Mouse (Mus musculus): ENCODE results near the gene Acot12. TPM values are rescaled to one million over a fixed set of nuclear protein-coding genes. Genes with fewer than 3 reads are reported as not detected.

Gene Acot12
- 0.11 TPM in 2 replicates for polyA plus RNA-seq (2012; rRNA removed)

- peak; percentile 45 for DNase-seq (ENCODE audit: low read depth)
- no peak for TF ChIP-seq CTCF (IDR thresholded peaks at IDR 0.05; ENCODE audit: borderline replicate concordance, extremely low read depth, insufficient read depth, insufficient read length)
- TF ChIP-seq POLR2A (IDR thresholded peaks at IDR 0.05; ENCODE audit: borderline replicate concordance, extremely low read depth, insufficient read depth, insufficient read length, poor library complexity, severe bottlenecking), result no peak
Observed at GRCm38 (mm10) chr13:91741280-91742047, at the start of gene Acot12. Gene Acot12, plus strand, starts transcription at chr13:91741512.

DNA sequence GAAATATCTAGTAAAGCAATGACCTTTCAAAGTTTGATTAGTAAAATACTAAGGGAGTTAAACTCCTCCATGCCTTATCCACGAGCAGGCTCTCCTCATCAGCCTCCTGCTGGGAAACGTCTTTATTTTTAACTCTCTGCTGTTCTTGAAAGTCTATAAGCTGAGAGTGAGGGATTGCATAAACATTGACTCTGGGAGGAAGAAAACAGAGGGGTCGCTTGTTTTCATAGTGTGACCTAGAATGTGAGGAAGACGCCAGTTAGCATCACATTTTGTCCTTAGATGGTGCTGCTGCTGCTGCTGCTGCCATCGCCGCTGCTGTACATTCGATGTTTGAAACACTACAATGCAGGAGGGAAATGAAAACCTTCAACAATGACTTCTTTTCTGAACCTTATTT lies 47.7 kb upstream of the Acot12 start:
- TF ChIP-seq CTCF (IDR thresholded peaks at IDR 0.05; ENCODE audit: borderline replicate concordance, extremely low read depth, insufficient read depth, insufficient read length) (no peak), POLR2A (IDR thresholded peaks at IDR 0.05; ENCODE audit: borderline replicate concordance, extremely low read depth, insufficient read depth, insufficient read length, poor library complexity, severe bottlenecking) (no peak)

GRCm38 (mm10) chr13:91695406-91695805 lies 45.9 kb upstream of the Acot12 start:
- no peak for DNase-seq (ENCODE audit: low read depth)
- TF ChIP-seq POLR2A (IDR thresholded peaks at IDR 0.05; ENCODE audit: borderline replicate concordance, extremely low read depth, insufficient read depth, insufficient read length, poor library complexity, severe bottlenecking) (no peak), CTCF (IDR thresholded peaks at IDR 0.05; ENCODE audit: borderline replicate concordance, extremely low read depth, insufficient read depth, insufficient read length) (no peak)

More for the DNA sequence above, 47.7 kb upstream of the Acot12 start:
- no peak for DNase-seq (ENCODE audit: low read depth)

GRCm38 (mm10) chr13:91696109-91696645 lies 45.1 kb upstream of the Acot12 start:
- no peak for DNase-seq (ENCODE audit: low read depth)
- no peak for TF ChIP-seq CTCF (IDR thresholded peaks at IDR 0.05; ENCODE audit: borderline replicate concordance, extremely low read depth, insufficient read depth, insufficient read length)
- TF ChIP-seq POLR2A (IDR thresholded peaks at IDR 0.05; ENCODE audit: borderline replicate concordance, extremely low read depth, insufficient read depth, insufficient read length, poor library complexity, severe bottlenecking), result no peak

DNA sequence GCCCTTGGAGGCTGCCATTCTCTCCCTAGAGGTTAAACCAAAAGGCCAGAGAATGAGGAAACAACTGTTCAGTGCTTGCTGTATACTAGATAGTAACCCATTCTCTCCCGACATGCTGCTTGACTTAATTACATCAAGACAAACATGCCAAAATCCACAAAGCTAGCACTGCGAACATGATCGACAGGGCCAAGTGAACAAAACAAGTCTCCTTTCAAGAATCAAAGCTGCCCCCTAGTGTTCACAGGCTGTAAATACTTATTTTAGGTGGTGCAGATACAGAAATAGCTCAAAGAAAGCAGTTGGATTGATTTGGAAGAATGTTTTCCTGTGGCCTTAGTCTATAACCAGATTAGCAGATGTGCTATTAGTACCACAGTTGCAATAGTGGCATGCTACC lies 44.3 kb upstream of the Acot12 start:
- DNase-seq (ENCODE audit: low read depth), result peak; percentile 80
- TF ChIP-seq POLR2A (IDR thresholded peaks at IDR 0.05; ENCODE audit: borderline replicate concordance, extremely low read depth, insufficient read depth, insufficient read length, poor library complexity, severe bottlenecking) (no peak), CTCF (IDR thresholded peaks at IDR 0.05; ENCODE audit: borderline replicate concordance, extremely low read depth, insufficient read depth, insufficient read length) (peak; percentile 48; the same call in 1 of the 2 replicates)

GRCm38 (mm10) chr13:91702337-91702736 lies 39.0 kb upstream of the Acot12 start:
- TF ChIP-seq CTCF (IDR thresholded peaks at IDR 0.05; ENCODE audit: borderline replicate concordance, extremely low read depth, insufficient read depth, insufficient read length), result no peak
- no peak for TF ChIP-seq POLR2A (IDR thresholded peaks at IDR 0.05; ENCODE audit: borderline replicate concordance, extremely low read depth, insufficient read depth, insufficient read length, poor library complexity, severe bottlenecking)
- no peak for DNase-seq (ENCODE audit: low read depth)

- TF ChIP-seq CTCF (IDR thresholded peaks at IDR 0.05; ENCODE audit: borderline replicate concordance, extremely low read depth, insufficient read depth, insufficient read length) (no peak), POLR2A (IDR thresholded peaks at IDR 0.05; ENCODE audit: borderline replicate concordance, extremely low read depth, insufficient read depth, insufficient read length, poor library complexity, severe bottlenecking) (no peak)
- no peak for DNase-seq (ENCODE audit: low read depth)
Observed at GRCm38 (mm10) chr13:91719487-91719886, 21.8 kb upstream of the Acot12 start.

- TF ChIP-seq POLR2A (IDR thresholded peaks at IDR 0.05; ENCODE audit: borderline replicate concordance, extremely low read depth, insufficient read depth, insufficient read length, poor library complexity, severe bottlenecking), result no peak
- peak; percentile 48; the same call in 1 of the 2 replicates for TF ChIP-seq CTCF (IDR thresholded peaks at IDR 0.05; ENCODE audit: borderline replicate concordance, extremely low read depth, insufficient read depth, insufficient read length)
- DNase-seq (ENCODE audit: low read depth), result peak; percentile 25
Observed at GRCm38 (mm10) chr13:91723108-91723735, 18.1 kb upstream of the Acot12 start.

DNA sequence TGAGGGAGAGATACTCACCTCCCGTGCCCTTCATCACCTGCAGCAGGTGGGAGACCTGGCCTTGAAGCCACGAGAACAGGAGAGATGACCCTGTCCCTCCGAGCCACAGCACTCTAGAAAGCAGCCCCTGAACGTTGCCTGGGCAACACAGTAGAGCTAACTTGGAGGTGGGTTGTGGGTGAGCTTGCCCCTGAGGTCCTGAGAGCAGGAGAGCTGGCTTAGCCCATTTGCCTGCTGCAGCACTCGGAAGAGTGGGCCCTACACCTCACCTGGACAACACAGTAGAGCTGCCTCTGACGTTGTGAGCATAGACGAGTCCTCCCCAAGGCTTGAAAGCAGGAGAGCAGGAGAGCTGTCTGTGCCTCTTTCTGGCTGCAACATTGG lies 17.6 kb upstream of the Acot12 start:
- DNase-seq (ENCODE audit: low read depth), result no peak
- no peak for TF ChIP-seq POLR2A (IDR thresholded peaks at IDR 0.05; ENCODE audit: borderline replicate concordance, extremely low read depth, insufficient read depth, insufficient read length, poor library complexity, severe bottlenecking)
- no peak for TF ChIP-seq CTCF (IDR thresholded peaks at IDR 0.05; ENCODE audit: borderline replicate concordance, extremely low read depth, insufficient read depth, insufficient read length)

GRCm38 (mm10) chr13:91724211-91724610 lies 17.1 kb upstream of the Acot12 start:
- no peak for DNase-seq (ENCODE audit: low read depth)
- TF ChIP-seq POLR2A (IDR thresholded peaks at IDR 0.05; ENCODE audit: borderline replicate concordance, extremely low read depth, insufficient read depth, insufficient read length, poor library complexity, severe bottlenecking), result no peak
- TF ChIP-seq CTCF (IDR thresholded peaks at IDR 0.05; ENCODE audit: borderline replicate concordance, extremely low read depth, insufficient read depth, insufficient read length), result no peak

DNA sequence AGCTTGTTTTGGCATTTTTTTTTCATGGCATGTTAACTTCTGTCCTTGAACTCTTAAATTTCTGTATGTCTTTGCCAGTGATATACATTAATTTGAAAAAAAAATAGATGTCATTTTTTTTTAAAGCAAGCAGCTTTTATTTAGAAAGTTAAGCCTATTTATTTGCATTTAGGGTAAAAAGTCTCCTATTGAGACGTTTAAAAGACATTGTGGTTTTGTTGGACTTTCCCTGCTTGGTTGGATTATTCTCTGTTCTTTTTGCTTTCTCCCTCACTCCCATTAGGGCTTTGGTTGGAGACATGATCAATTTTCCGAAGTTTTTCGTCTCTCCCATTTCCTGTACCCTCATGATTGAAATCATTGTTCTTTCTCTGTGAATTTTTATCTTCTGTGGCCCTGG lies 16.2 kb upstream of the Acot12 start:
- no peak for DNase-seq (ENCODE audit: low read depth)
- TF ChIP-seq POLR2A (IDR thresholded peaks at IDR 0.05; ENCODE audit: borderline replicate concordance, extremely low read depth, insufficient read depth, insufficient read length, poor library complexity, severe bottlenecking), result no peak
- TF ChIP-seq CTCF (IDR thresholded peaks at IDR 0.05; ENCODE audit: borderline replicate concordance, extremely low read depth, insufficient read depth, insufficient read length), result no peak

All from brain, embryonic 14.5 days (tissue).